Mouse (Mus musculus) heart, embryonic 10.5 days (tissue): ENCODE measurements around the gene Zfp831. TPM values are rescaled to one million over a fixed set of nuclear protein-coding genes. Genes with fewer than 3 reads are reported as not detected.

Experiments
- DNase-seq: peaks from one replicate; pipeline ENCODE4 v3.0.0-alpha.2; 2017; ENCODE audit warnings: low spot score
- H3K27ac ChIP-seq: fragments of 300-500 bp; sonication (generic); 2 replicates; pipeline ENCODE4 v1.5.1; 2016; ENCODE audit warnings: mild to moderate bottlenecking
- H3K27me3 ChIP-seq: fragments of 300-500 bp; sonication (generic); 2 replicates; pipeline ENCODE4 v1.6.1; 2016; ENCODE audit warnings: mild to moderate bottlenecking; ENCODE audit not compliant: poor library complexity, insufficient read depth, severe bottlenecking
- H3K36me3 ChIP-seq: fragments of 300-500 bp; sonication (generic); 2 replicates; pipeline ENCODE4 v1.6.1; 2016; ENCODE audit warnings: mild to moderate bottlenecking, moderate library complexity
- H3K4me1 ChIP-seq: fragments of 300-500 bp; sonication (generic); 2 replicates; pipeline ENCODE4 v1.6.1; 2016; ENCODE audit warnings: mild to moderate bottlenecking
- H3K4me3 ChIP-seq: fragments of 300-500 bp; sonication (generic); 2 replicates; pipeline ENCODE4 v1.5.1; 2016; ENCODE audit warnings: mild to moderate bottlenecking, moderate library complexity
- H3K9me3 ChIP-seq: fragments of 300-500 bp; sonication (generic); 2 replicates; pipeline ENCODE4 v1.6.1; 2016; ENCODE audit warnings: mild to moderate bottlenecking, moderate library complexity
- WGBS: fragments of 180-500 bp; shearing (Covaris S2); methylation state at CpG from one replicate; pipeline ENCODE4 v1.1.7; 2016; 5-methylcytosine and 5-hydroxymethylcytosine counted together
- polyA plus RNA-seq: library from polyadenylated mRNA; unstranded; fragments of >200 nt; fragmentation: Nextera tagmentation; extraction: Ambion mirVana; gene quantifications from 2 replicates; pipeline ENCODE4 v1.2.1, GENCODE M21; 2016

Gene Zfp831
- polyA plus RNA-seq, 1 experiment from 2014 or later, result not detected

GRCm38 (mm10) chr2:174710185-174710584, 66.9 kb downstream of the Zfp831 start:
- WGBS, result 72% methylated on average over 3 of the region's 3 CpGs
- H3K4me3 ChIP-seq, result no peak overlapping the region
- no peaks in the 10 kb centered on the region for H3K36me3 ChIP-seq
- H3K9me3 ChIP-seq, result no peaks in the 10 kb centered on the region
- H3K27ac ChIP-seq, result no peak overlapping the region
- H3K4me1 ChIP-seq, result no peaks in the 10 kb centered on the region
- no peaks in the 10 kb centered on the region for H3K27me3 ChIP-seq
- DNase-seq, result no peak

DNA sequence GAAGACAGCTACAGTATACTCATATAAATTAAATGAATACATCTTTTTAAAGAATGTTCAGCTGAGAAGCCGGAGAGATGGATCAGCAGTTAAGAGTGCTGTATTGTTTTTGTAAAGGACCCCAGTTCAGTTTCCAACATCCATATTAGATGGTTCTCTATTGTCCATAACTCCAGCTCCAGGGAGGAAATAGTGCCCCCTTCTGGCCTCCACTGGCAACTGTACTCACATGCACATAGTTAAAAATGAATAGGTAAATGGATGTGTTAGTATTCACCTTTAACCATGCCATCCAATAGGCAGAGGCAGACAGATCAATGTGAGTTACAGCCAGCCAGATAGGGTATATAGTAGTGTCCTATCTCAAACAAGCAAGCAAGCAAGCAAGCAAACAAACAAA, 68.7 kb downstream of the Zfp831 start:
- Histone ChIP-seq H3K9me3 (no peaks in the 10 kb centered on the region), H3K27me3 (no peaks in the 10 kb centered on the region), H3K4me3 (no peak overlapping the region), H3K27ac (no peak overlapping the region), H3K4me1 (no peaks in the 10 kb centered on the region), H3K36me3 (no peaks in the 10 kb centered on the region)
- no peak for DNase-seq
- WGBS, result 90% methylated on average over 1 of the region's 1 CpGs

DNA sequence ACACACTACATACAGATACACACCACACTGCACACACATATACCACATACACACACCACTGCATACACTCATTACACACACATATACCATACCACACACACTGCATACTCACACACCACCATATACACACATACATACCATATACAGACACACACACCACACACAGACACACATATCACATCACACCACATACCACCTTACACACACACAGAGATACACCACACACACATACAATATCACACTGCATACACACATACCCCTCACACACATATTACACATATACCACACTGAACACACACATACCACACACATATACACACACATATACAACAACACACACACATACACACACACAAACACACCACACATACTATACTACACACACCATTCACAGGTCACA, 72.6 kb downstream of the Zfp831 start:
- H3K27ac ChIP-seq, result no peak overlapping the region
- DNase-seq, result no peak
- H3K9me3 ChIP-seq, result no peaks in the 10 kb centered on the region
- no peaks in the 10 kb centered on the region for H3K4me1 ChIP-seq
- H3K36me3 ChIP-seq, result no peaks in the 10 kb centered on the region
- H3K4me3 ChIP-seq, result no peak overlapping the region
- no peaks in the 10 kb centered on the region for H3K27me3 ChIP-seq

DNA sequence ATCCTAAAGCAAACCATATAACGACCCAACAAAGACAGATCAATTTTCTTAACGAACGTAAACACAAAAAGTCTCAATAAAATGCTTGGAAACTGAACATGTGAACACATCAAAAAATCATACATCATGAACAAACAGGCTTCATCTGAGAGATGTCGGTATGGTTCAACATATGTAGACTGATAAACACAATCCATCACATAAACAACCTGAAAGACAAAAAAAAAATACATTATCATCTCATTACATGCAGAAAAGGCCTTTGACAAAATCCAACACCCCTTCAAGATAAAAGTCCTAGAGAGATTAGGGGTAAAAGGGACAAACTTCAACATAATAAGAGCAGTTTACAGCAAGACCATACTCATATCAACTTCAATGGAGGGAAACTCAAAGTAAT, 74.5 kb downstream of the Zfp831 start:
- H3K27me3 ChIP-seq, result no peaks in the 10 kb centered on the region
- no peak overlapping the region for H3K27ac ChIP-seq
- H3K4me3 ChIP-seq, result no peak overlapping the region
- H3K4me1 ChIP-seq, result no peaks in the 10 kb centered on the region
- H3K36me3 ChIP-seq, result no peaks in the 10 kb centered on the region
- DNase-seq, result no peak
- WGBS, result 87% methylated on average over 4 of the region's 4 CpGs
- no peaks in the 10 kb centered on the region for H3K9me3 ChIP-seq

GRCm38 (mm10) chr2:174727114-174727823, 83.9 kb downstream of the Zfp831 start:
- H3K27ac ChIP-seq, result no peak overlapping the region
- no peaks in the 10 kb centered on the region for H3K4me1 ChIP-seq
- no peak overlapping the region for H3K4me3 ChIP-seq
- no peaks in the 10 kb centered on the region for H3K27me3 ChIP-seq
- H3K9me3 ChIP-seq, result no peaks in the 10 kb centered on the region
- no peak for DNase-seq
- WGBS, result 77% methylated on average over 10 of the region's 10 CpGs
- H3K36me3 ChIP-seq, result no peaks in the 10 kb centered on the region

GRCm38 (mm10) chr2:174731939-174732338, 88.6 kb downstream of the Zfp831 start:
- H3K9me3 ChIP-seq, result no peaks in the 10 kb centered on the region
- H3K4me1 ChIP-seq, result peaks cover 8% of the 10 kb centered on the region
- no peaks in the 10 kb centered on the region for H3K27me3 ChIP-seq
- H3K36me3 ChIP-seq, result no peaks in the 10 kb centered on the region
- WGBS, result 70% methylated on average over 5 of the region's 5 CpGs
- no peak for DNase-seq
- no peak overlapping the region for H3K4me3 ChIP-seq
- no peak overlapping the region for H3K27ac ChIP-seq

DNA sequence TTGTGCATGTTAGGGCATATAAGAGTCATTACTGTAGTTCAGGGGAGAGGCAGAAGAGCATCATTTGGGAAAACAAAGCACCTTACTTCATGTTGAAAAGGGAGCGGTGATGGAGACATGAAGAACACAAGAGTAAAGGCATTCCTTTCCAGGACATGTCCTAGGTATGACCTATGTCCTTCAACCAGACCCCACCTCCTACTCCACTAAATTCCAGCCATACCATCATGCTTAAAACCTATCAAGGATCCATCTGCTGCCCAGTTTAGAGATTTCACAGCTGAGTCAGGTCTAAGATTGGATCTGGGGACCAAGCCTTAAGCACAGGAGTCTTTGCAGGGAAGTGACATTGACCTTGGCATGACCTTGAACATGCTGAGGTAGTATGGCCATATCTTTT, 91.9 kb downstream of the Zfp831 start:
- Histone ChIP-seq H3K27ac (no peak overlapping the region), H3K36me3 (no peaks in the 10 kb centered on the region), H3K9me3 (no peaks in the 10 kb centered on the region), H3K27me3 (no peaks in the 10 kb centered on the region), H3K4me1 (peaks cover 8% of the 10 kb centered on the region), H3K4me3 (no peak overlapping the region)
- WGBS, result 90% methylated on average over 1 of the region's 1 CpGs
- no peak for DNase-seq

- H3K9me3 ChIP-seq, result no peaks in the 10 kb centered on the region
- H3K4me1 ChIP-seq, result no peaks in the 10 kb centered on the region
- H3K27me3 ChIP-seq, result no peaks in the 10 kb centered on the region
- 66% methylated on average over 1 of the region's 1 CpGs for WGBS
- H3K27ac ChIP-seq, result no peak overlapping the region
- H3K36me3 ChIP-seq, result no peaks in the 10 kb centered on the region
- no peak overlapping the region for H3K4me3 ChIP-seq
- DNase-seq, result no peak
Measured at GRCm38 (mm10) chr2:174747182-174747581, 103.8 kb downstream of the Zfp831 start.

DNA sequence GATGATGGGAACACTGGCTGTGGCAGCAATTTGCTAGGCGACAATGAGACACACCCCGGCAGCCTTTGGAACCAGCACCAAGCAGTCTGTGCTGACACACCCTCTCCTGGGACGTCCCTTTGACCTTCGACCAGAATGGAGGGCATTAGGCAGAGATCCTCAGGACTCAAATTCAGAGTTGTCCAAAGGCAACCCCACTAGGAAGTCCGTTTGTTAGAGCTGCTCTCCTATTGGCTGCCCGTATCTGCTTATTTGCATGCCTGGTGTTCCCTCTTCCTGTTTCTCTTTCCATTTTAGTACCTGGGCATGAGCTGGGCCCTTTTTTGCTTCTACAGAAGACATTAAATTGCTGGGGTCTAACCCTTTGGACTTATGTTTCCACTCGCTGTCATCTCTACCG, 105.0 kb downstream of the Zfp831 start:
- no peaks in the 10 kb centered on the region for H3K9me3 ChIP-seq
- no peaks in the 10 kb centered on the region for H3K4me1 ChIP-seq
- WGBS, result 71% methylated on average over 8 of the region's 8 CpGs
- H3K4me3 ChIP-seq, result no peak overlapping the region
- no peak overlapping the region for H3K27ac ChIP-seq
- no peaks in the 10 kb centered on the region for H3K36me3 ChIP-seq
- H3K27me3 ChIP-seq, result no peaks in the 10 kb centered on the region
- no peak for DNase-seq

DNA sequence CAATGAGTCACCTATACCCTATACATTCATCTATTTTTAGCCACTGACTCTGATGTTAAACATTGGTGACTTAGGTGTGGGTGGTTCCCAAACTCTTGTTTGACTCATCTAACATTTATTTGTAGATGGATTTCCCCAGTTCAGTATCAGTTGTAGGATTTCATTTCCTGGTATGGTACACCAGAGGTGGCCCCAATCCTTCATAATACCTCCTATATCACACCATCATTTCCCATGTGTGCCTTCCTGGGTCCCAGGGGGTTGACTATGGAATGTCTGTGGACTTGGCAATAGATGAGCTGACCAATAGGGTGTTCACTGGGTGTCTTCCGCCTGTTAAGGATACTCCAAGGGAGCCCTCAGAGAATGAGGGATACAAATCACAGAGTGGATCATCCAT, 109.9 kb downstream of the Zfp831 start:
- no peak for DNase-seq
- H3K27me3 ChIP-seq, result no peaks in the 10 kb centered on the region
- H3K4me1 ChIP-seq, result no peaks in the 10 kb centered on the region
- no peaks in the 10 kb centered on the region for H3K36me3 ChIP-seq
- no peak overlapping the region for H3K27ac ChIP-seq
- no peak overlapping the region for H3K4me3 ChIP-seq
- WGBS, result 88% methylated on average over 1 of the region's 1 CpGs
- H3K9me3 ChIP-seq, result no peaks in the 10 kb centered on the region

- WGBS, result 75% methylated on average over 1 of the region's 1 CpGs
- Histone ChIP-seq H3K4me3 (no peak overlapping the region), H3K36me3 (no peaks in the 10 kb centered on the region), H3K27me3 (peaks cover 1% of the 10 kb centered on the region; the same call in 1 of the 2 replicates), H3K4me1 (no peaks in the 10 kb centered on the region), H3K27ac (no peak overlapping the region), H3K9me3 (no peaks in the 10 kb centered on the region)
- no peak for DNase-seq
Measured at GRCm38 (mm10) chr2:174754231-174754630, 110.9 kb downstream of the Zfp831 start.

GRCm38 (mm10) chr2:174759189-174759588, 115.9 kb downstream of the Zfp831 start:
- H3K4me3 ChIP-seq, result no peak overlapping the region

More at GRCm38 (mm10) chr2:174759189-174759588, 115.9 kb downstream of the Zfp831 start:
- DNase-seq, result no peak
- peaks cover 34% of the 10 kb centered on the region for H3K27me3 ChIP-seq
- 58% methylated on average over 4 of the region's 4 CpGs for WGBS
- no peak overlapping the region for H3K27ac ChIP-seq
- H3K9me3 ChIP-seq, result no peaks in the 10 kb centered on the region
- peaks cover 18% of the 10 kb centered on the region for H3K4me1 ChIP-seq
- no peaks in the 10 kb centered on the region for H3K36me3 ChIP-seq
